Mouse (Mus musculus): ENCODE data around the gene Slc13a2. TPM values are rescaled to one million over a fixed set of nuclear protein-coding genes. Genes with fewer than 3 reads are reported as not detected.

Slc13a2 gene
- polyA plus RNA-seq, 1 experiment from 2014 or later, result 0.12 TPM

DNA sequence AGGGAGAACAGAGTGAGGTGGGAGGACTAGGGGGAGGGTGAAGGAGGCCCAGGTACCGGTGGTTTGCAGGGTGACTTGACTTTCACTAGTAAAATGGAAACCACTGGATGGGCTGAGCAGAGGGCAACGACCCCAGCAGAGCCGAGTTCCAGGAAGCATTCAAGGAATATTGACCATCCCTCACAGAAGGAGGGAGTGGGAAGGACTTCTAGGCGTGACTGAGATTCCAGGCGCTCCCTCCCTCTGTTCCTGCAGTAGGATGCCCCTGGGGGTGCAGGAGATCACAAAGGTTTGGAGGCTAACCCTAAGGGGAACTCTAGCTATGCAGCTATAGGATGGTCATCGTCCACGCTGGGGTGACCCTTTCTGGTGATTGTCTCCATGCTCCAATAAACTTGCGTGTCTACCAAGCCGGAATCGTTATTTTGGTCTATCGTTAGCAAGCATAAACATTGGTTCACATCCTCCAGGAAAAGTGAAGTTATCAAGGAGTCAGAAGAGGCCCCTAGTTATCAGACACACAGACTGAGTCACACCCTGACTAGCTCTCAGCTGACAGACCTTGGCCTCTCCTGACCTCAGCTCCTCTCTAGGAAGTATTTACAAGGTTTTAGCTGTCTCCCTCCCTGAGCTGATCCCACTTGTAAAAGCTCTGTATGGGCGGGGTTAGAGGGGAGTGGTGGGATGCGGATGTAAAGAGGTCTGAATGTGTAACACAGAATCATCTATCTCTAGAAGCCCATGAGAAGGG, 41.4 kb upstream of the Slc13a2 start:
- H3K4me2 ChIP-seq (ENCODE audit: low read length), result no peak overlapping the region

DNA sequence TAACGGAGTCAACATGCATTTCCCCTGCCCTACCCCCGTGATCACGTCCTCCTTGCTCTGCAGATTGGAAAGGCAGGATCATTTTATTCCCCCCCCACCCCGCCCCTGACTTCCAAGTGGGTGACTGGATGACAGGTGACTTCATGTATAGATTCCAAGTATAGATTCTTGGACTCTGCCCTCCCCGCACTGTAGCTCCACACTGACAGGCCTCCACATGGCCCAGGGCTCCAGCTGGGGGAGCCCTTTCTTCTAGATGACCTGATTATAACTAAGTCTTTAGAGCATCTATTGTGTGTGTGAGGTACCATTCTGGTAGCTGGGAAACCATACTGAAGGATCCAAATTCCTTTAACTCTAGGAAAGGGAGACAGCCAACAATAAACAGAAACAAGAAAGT, 40.7 kb upstream of the Slc13a2 start:
- ATAC-seq (replicated peaks; ENCODE audit: low FRiP score, low TSS enrichment, low read depth) (no peak), DNase-seq (ENCODE audit: low spot score) (no peak)
- Histone ChIP-seq H3K27ac (ENCODE audit: low read depth) (no peak overlapping the region; the same call in 1 of the 2 replicates), H3K4me2 (ENCODE audit: low read length) (no peak overlapping the region), H3K36me3 (ENCODE audit: control insufficient read depth, insufficient read depth, low read length) (no peaks in the 10 kb centered on the region), H3K4me1 (replicated peaks; ENCODE audit: control insufficient read depth, insufficient read depth, low read length) (peaks cover 15% of the 10 kb centered on the region; the same call in 1 of the 2 replicates), H3K27me3 (replicated peaks; ENCODE audit: control insufficient read depth, insufficient read depth, low read length) (no peaks in the 10 kb centered on the region), H3K9ac (ENCODE audit: low read length) (no peak overlapping the region), H3K4me3 (ENCODE audit: low read depth, low read length) (no peak overlapping the region), H3K9me3 (ENCODE audit: control insufficient read depth, low read length) (0 out of 2 replicates have a peak, but pooled peaks cover 3% of the 10 kb centered on the region)
- 68% methylated on average over 5 of the region's 5 CpGs for WGBS

More for the DNA sequence above, 41.4 kb upstream of the Slc13a2 start:
- no peak overlapping the region for H3K9ac ChIP-seq (ENCODE audit: low read length)
- H3K4me1 ChIP-seq (replicated peaks; ENCODE audit: control insufficient read depth, insufficient read depth, low read length), result peaks cover 15% of the 10 kb centered on the region; the same call in 1 of the 2 replicates
- H3K36me3 ChIP-seq (ENCODE audit: control insufficient read depth, insufficient read depth, low read length), result no peaks in the 10 kb centered on the region
- no peaks in the 10 kb centered on the region for H3K27me3 ChIP-seq (replicated peaks; ENCODE audit: control insufficient read depth, insufficient read depth, low read length)
- H3K27ac ChIP-seq (ENCODE audit: low read depth), result no peak overlapping the region
- no peak overlapping the region for H3K4me3 ChIP-seq (ENCODE audit: low read depth, low read length)
- 44% methylated on average over 13 of the region's 13 CpGs for WGBS
- 0 out of 2 replicates have a peak, but pooled peaks cover 3% of the 10 kb centered on the region for H3K9me3 ChIP-seq (ENCODE audit: control insufficient read depth, low read length)
- ATAC-seq (replicated peaks; ENCODE audit: low FRiP score, low TSS enrichment, low read depth) (no peak), DNase-seq (ENCODE audit: low spot score) (peak; percentile 65)

DNA sequence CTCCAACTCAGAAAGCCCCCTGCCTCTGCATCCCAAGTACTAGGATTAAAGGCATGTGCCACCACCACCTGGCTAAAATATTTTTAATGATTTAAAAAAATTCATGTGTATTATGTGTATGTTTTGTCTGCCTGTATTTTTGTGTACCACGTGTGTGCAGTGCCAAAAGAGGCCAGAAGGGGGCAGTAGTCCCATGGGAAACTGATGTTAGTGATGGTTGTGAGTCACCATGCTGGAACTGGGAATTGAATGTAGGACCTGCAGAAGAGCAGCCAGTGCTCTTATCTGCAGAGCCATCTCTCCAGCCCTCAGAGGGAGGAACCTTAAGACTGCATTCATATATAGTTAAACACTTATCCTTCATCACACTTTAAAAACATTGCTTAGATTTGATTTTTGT, 39.9 kb upstream of the Slc13a2 start:
- H3K36me3 ChIP-seq (ENCODE audit: control insufficient read depth, insufficient read depth, low read length), result no peaks in the 10 kb centered on the region
- ATAC-seq (replicated peaks; ENCODE audit: low FRiP score, low TSS enrichment, low read depth) (no peak), DNase-seq (ENCODE audit: low spot score) (no peak)
- no peak overlapping the region for H3K4me3 ChIP-seq (ENCODE audit: low read depth, low read length)
- 0 out of 2 replicates have a peak, but pooled peaks cover 3% of the 10 kb centered on the region for H3K9me3 ChIP-seq (ENCODE audit: control insufficient read depth, low read length)
- no peak overlapping the region for H3K9ac ChIP-seq (ENCODE audit: low read length)
- H3K27me3 ChIP-seq (replicated peaks; ENCODE audit: control insufficient read depth, insufficient read depth, low read length), result no peaks in the 10 kb centered on the region
- no peak overlapping the region for H3K27ac ChIP-seq (ENCODE audit: low read depth)
- peaks cover 15% of the 10 kb centered on the region; the same call in 1 of the 2 replicates for H3K4me1 ChIP-seq (replicated peaks; ENCODE audit: control insufficient read depth, insufficient read depth, low read length)
- WGBS, result 93% methylated on average over 1 of the region's 1 CpGs
- H3K4me2 ChIP-seq (ENCODE audit: low read length), result no peak overlapping the region

DNA sequence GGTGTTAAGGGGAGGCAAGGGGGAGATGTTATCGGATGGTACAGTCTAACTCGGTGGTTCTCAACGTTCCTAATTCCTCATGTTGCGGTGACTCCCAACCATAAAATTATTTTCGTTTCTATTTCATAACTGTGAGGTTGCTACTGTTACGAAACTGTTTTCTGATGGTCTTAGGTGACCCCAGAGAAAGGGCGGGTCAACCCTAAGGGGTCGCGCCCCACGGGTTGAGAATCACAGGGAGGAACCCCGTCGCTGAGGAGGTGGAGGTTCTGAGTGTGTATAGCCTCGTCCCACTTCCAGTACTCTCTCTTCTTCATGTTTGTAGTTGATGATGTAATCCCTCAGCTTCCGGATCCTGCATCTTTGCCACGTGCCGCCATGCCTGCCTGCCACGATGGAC, 36.7 kb upstream of the Slc13a2 start:
- no peaks in the 10 kb centered on the region for H3K4me1 ChIP-seq (replicated peaks; ENCODE audit: control insufficient read depth, insufficient read depth, low read length)
- DNase-seq (ENCODE audit: low spot score), result no peak
- no peak overlapping the region for H3K4me2 ChIP-seq (ENCODE audit: low read length)
- no peak for ATAC-seq (replicated peaks; ENCODE audit: low FRiP score, low TSS enrichment, low read depth)
- H3K27me3 ChIP-seq (replicated peaks; ENCODE audit: control insufficient read depth, insufficient read depth, low read length), result no peaks in the 10 kb centered on the region
- no peak overlapping the region for H3K9ac ChIP-seq (ENCODE audit: low read length)
- H3K27ac ChIP-seq (ENCODE audit: low read depth), result no peak overlapping the region
- H3K36me3 ChIP-seq (ENCODE audit: control insufficient read depth, insufficient read depth, low read length), result no peaks in the 10 kb centered on the region
- WGBS, result 81% methylated on average over 17 of the region's 17 CpGs
- H3K4me3 ChIP-seq (ENCODE audit: low read depth, low read length), result no peak overlapping the region
- 0 out of 2 replicates have a peak, but pooled peaks cover 3% of the 10 kb centered on the region for H3K9me3 ChIP-seq (ENCODE audit: control insufficient read depth, low read length)

DNA sequence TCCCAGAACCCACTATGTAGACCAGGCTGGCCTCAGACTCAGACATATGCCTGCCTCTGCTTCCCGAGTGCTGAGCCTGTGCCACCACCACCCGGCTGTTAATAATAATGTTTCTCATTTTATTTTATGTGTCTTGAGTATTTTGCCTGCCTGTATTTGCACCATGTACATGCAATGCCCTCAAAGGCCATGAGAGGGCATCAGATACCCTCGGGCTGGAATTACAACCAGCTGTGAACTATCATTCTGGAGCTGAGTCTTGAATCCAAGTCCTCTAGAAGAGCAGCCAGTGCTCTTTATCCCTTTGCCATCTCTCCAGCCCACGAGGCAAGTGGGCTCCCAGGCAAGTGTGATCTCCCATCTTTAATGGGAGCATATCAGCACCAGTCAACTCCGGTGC, 33.3 kb upstream of the Slc13a2 start:
- no peak overlapping the region for H3K9ac ChIP-seq (ENCODE audit: low read length)
- no peak for ATAC-seq (replicated peaks; ENCODE audit: low FRiP score, low TSS enrichment, low read depth)
- H3K4me1 ChIP-seq (replicated peaks; ENCODE audit: control insufficient read depth, insufficient read depth, low read length), result no peaks in the 10 kb centered on the region
- peak; percentile 58 for DNase-seq (ENCODE audit: low spot score)
- no peaks in the 10 kb centered on the region for H3K27me3 ChIP-seq (replicated peaks; ENCODE audit: control insufficient read depth, insufficient read depth, low read length)
- no peaks in the 10 kb centered on the region for H3K36me3 ChIP-seq (ENCODE audit: control insufficient read depth, insufficient read depth, low read length)
- WGBS, result 38% methylated on average over 5 of the region's 5 CpGs
- H3K4me3 ChIP-seq (ENCODE audit: low read depth, low read length), result no peak overlapping the region
- no peak overlapping the region for H3K27ac ChIP-seq (ENCODE audit: low read depth)
- H3K4me2 ChIP-seq (ENCODE audit: low read length), result no peak overlapping the region
- H3K9me3 ChIP-seq (ENCODE audit: control insufficient read depth, low read length), result no peaks in the 10 kb centered on the region

DNA sequence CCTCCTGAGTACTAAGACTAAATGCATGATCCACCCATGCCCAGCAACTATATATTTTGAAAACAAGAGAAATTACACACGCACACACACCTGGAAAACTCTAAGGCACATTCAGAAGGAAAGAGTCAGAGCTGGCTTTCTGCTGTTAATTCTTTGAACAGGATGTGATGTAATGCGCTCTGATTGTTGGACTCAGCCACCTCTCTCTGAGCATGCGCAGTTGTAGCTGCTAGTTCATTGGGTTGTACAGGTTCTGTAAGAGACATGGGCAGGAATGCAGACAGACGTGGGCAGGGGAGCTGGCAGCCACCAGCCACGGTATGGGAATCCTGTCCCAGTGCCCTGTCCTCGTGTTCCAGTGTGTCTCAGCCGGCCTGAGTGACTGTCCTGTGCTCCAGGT, 32.3 kb upstream of the Slc13a2 start:
- Histone ChIP-seq H3K36me3 (ENCODE audit: control insufficient read depth, insufficient read depth, low read length) (no peaks in the 10 kb centered on the region), H3K9me3 (ENCODE audit: control insufficient read depth, low read length) (no peaks in the 10 kb centered on the region), H3K4me2 (ENCODE audit: low read length) (no peak overlapping the region), H3K4me1 (replicated peaks; ENCODE audit: control insufficient read depth, insufficient read depth, low read length) (no peaks in the 10 kb centered on the region), H3K27me3 (replicated peaks; ENCODE audit: control insufficient read depth, insufficient read depth, low read length) (no peaks in the 10 kb centered on the region), H3K4me3 (ENCODE audit: low read depth, low read length) (no peak overlapping the region), H3K9ac (ENCODE audit: low read length) (no peak overlapping the region), H3K27ac (ENCODE audit: low read depth) (no peak overlapping the region)
- ATAC-seq (replicated peaks; ENCODE audit: low FRiP score, low TSS enrichment, low read depth), result no peak
- 71% methylated on average over 7 of the region's 7 CpGs for WGBS
- no peak for DNase-seq (ENCODE audit: low spot score)

DNA sequence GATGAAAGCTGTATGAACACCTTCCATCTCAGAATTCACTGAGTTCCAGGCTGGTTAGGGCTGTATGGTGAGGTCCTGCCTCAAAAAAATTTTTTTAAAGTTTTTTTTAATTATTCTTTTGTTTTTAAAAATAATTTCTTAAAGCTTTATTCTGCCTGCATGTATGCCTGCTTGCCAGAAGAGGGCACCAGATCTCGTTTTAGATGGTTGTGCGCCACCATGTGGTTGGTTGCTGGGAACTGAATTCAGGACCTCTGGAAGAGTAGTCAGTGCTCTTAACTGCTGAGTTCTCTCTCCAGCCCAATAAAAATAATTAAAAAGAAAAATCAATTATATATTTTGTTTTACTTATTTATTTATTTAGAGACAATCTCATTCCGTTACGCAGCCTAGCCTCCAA, 31.7 kb upstream of the Slc13a2 start:
- Histone ChIP-seq H3K4me2 (ENCODE audit: low read length) (no peak overlapping the region), H3K4me1 (replicated peaks; ENCODE audit: control insufficient read depth, insufficient read depth, low read length) (no peaks in the 10 kb centered on the region), H3K9ac (ENCODE audit: low read length) (no peak overlapping the region), H3K27ac (ENCODE audit: low read depth) (no peak overlapping the region), H3K27me3 (replicated peaks; ENCODE audit: control insufficient read depth, insufficient read depth, low read length) (no peaks in the 10 kb centered on the region), H3K9me3 (ENCODE audit: control insufficient read depth, low read length) (no peaks in the 10 kb centered on the region), H3K4me3 (ENCODE audit: low read depth, low read length) (no peak overlapping the region), H3K36me3 (ENCODE audit: control insufficient read depth, insufficient read depth, low read length) (no peaks in the 10 kb centered on the region)
- WGBS, result 14% methylated on average over 4 of the region's 4 CpGs
- peak; percentile 80 for DNase-seq (ENCODE audit: low spot score)
- no peak for ATAC-seq (replicated peaks; ENCODE audit: low FRiP score, low TSS enrichment, low read depth)

DNA sequence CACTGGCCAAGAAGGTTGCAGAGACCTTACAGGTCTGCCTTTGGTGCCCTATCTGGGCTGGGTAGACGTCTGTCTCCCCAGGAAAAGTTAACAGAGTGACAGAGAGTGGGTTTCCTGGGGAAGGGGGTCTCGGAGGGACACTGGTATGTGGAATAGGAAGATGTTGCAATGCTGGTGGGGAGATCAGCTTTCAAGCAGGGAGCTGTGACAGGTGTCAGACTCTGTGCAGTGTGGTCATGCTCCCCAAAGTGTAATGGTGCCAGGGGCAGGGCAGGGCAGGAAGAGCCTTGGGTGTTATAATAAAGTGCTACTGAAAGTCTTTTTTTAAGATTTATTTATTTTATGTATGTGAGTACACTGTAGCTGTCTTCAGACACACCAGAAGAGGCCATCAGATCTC, 28.3 kb upstream of the Slc13a2 start:
- Histone ChIP-seq H3K9me3 (ENCODE audit: control insufficient read depth, low read length) (no peaks in the 10 kb centered on the region), H3K36me3 (ENCODE audit: control insufficient read depth, insufficient read depth, low read length) (no peaks in the 10 kb centered on the region), H3K27ac (ENCODE audit: low read depth) (no peak overlapping the region), H3K9ac (ENCODE audit: low read length) (no peak overlapping the region), H3K27me3 (replicated peaks; ENCODE audit: control insufficient read depth, insufficient read depth, low read length) (no peaks in the 10 kb centered on the region), H3K4me1 (replicated peaks; ENCODE audit: control insufficient read depth, insufficient read depth, low read length) (no peaks in the 10 kb centered on the region), H3K4me2 (ENCODE audit: low read length) (no peak overlapping the region), H3K4me3 (ENCODE audit: low read depth, low read length) (no peak overlapping the region)
- no peak for DNase-seq (ENCODE audit: low spot score)
- no peak for ATAC-seq (replicated peaks; ENCODE audit: low FRiP score, low TSS enrichment, low read depth)
- 49% methylated on average over 2 of the region's 2 CpGs for WGBS

DNA sequence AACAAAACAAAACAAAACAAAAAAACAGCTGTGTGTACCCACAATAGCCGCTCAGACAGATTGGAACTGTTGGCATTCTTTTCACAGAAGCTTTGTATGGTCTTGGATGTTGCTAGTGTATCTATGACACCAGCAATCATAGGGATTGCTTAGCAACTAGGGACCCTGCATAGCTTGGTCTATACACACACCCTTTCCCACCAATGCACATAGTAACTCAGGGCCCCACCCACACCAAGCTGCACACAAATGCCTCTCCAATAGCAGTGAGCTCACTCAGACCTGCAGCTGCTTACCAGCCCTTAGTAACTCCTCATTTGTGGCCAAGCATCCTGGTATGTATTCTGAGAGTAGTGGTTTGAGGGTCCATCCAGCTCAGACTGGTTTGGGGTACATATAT, 26.2 kb upstream of the Slc13a2 start:
- DNase-seq (ENCODE audit: low spot score), result no peak
- Histone ChIP-seq H3K9me3 (ENCODE audit: control insufficient read depth, low read length) (no peaks in the 10 kb centered on the region), H3K9ac (ENCODE audit: low read length) (no peak overlapping the region), H3K4me2 (ENCODE audit: low read length) (no peak overlapping the region), H3K36me3 (ENCODE audit: control insufficient read depth, insufficient read depth, low read length) (no peaks in the 10 kb centered on the region), H3K27ac (ENCODE audit: low read depth) (no peak overlapping the region), H3K27me3 (replicated peaks; ENCODE audit: control insufficient read depth, insufficient read depth, low read length) (no peaks in the 10 kb centered on the region), H3K4me3 (ENCODE audit: low read depth, low read length) (no peak overlapping the region), H3K4me1 (replicated peaks; ENCODE audit: control insufficient read depth, insufficient read depth, low read length) (no peaks in the 10 kb centered on the region)
- 91% methylated on average over 1 of the region's 1 CpGs for WGBS
- no peak for ATAC-seq (replicated peaks; ENCODE audit: low FRiP score, low TSS enrichment, low read depth)

Measured in intestine, embryonic 14.5 days (tissue).